Mouse (Mus musculus) MEL (cell line): ENCODE data around the gene Ncoa3. TPM values are rescaled to one million over a fixed set of nuclear protein-coding genes. Genes with fewer than 3 reads are reported as not detected.

ENCODE experiments used
- DNase-seq: peaks from one replicate; pipeline ENCODE4 v3.0.0; 2011; ENCODE audit warnings: low read depth, low spot score
- H3K27ac ChIP-seq: 2 replicates; pipeline ENCODE4 v1.5.1; 2012; ENCODE audit warnings: low read depth, mild to moderate bottlenecking, control low read depth, low read length, moderate library complexity; ENCODE audit not compliant: control insufficient read depth
- H3K27me3 ChIP-seq, 2 experiments: fragments of 150-350 bp in 1 of 2; sonication (generic) in 1 of 2; 2 replicates each; pipeline ENCODE4 v1.6.1; 2012; ENCODE audit warnings: low read length in 2 of 2, mild to moderate bottlenecking in 2 of 2, improper control_type of control experiment in 1 of 2, moderate library complexity in 1 of 2; ENCODE audit not compliant: insufficient read depth in 2 of 2, control insufficient read depth in 1 of 2
- H3K36me3 ChIP-seq, 2 experiments: 2 replicates each; pipeline ENCODE4 v1.6.1; 2012 to 2014; ENCODE audit warnings: low read length in 2 of 2, improper control_type of control experiment in 1 of 2, inconsistent platforms in 1 of 2, mild to moderate bottlenecking in 1 of 2; ENCODE audit not compliant: insufficient read depth in 2 of 2, control insufficient read depth in 1 of 2
- H3K4me1 ChIP-seq, 2 experiments: fragments of 150-350 bp in 1 of 2; sonication (generic) in 1 of 2; 2 replicates each; pipeline ENCODE4 v1.6.1; 2012; ENCODE audit warnings: low read length in 2 of 2, improper control_type of control experiment in 1 of 2, mild to moderate bottlenecking in 1 of 2; ENCODE audit not compliant: insufficient read depth in 2 of 2, control insufficient read depth in 1 of 2
- H3K4me3 ChIP-seq, 2 experiments: fragments of 150-350 bp in 1 of 2; sonication (generic) in 1 of 2; 2 replicates each; pipeline ENCODE4 v1.5.1; 2012; ENCODE audit warnings: low read depth in 2 of 2, low read length in 2 of 2, mild to moderate bottlenecking in 2 of 2, moderate library complexity in 2 of 2, control low read depth in 1 of 2, improper control_type of control experiment in 1 of 2; ENCODE audit not compliant: control insufficient read depth in 1 of 2, insufficient read depth in 1 of 2
- H3K79me2 ChIP-seq: 2 replicates; pipeline ENCODE4 v1.6.1; 2012; ENCODE audit warnings: mild to moderate bottlenecking, low read length, moderate library complexity; ENCODE audit not compliant: control insufficient read depth, poor library complexity, insufficient read depth
- H3K9ac ChIP-seq: 2 replicates; pipeline ENCODE4 v1.6.1; 2012; ENCODE audit warnings: low read depth, mild to moderate bottlenecking, control low read depth, low read length, moderate library complexity; ENCODE audit not compliant: control insufficient read depth, poor library complexity, severe bottlenecking
- H3K9me3 ChIP-seq: fragments of 150-350 bp; sonication (generic); replicated peaks from 2 replicates; pipeline ENCODE4 v1.6.1; 2012; ENCODE audit warnings: mild to moderate bottlenecking, low read length, improper control_type of control experiment, moderate library complexity; ENCODE audit not compliant: insufficient read depth
- CHD1 ChIP-seq: IDR thresholded peaks from 2 replicates; pipeline ENCODE4 v1.6.1; 2012; ENCODE audit warnings: low read depth, mild to moderate bottlenecking, inconsistent platforms, low read length, improper control_type of control experiment
- ELF1 ChIP-seq: IDR thresholded peaks from 2 replicates; pipeline ENCODE4 v1.6.1; 2014; ENCODE audit warnings: low read depth, mild to moderate bottlenecking, inconsistent platforms, low read length, improper control_type of control experiment, moderate library complexity
- EP300 ChIP-seq, 2 experiments: IDR thresholded peaks; 2 replicates each; pipeline ENCODE4 v1.6.1; 2011; ENCODE audit warnings: improper control_type of control experiment in 2 of 2, low read length in 2 of 2, low read depth in 1 of 2, mild to moderate bottlenecking in 1 of 2
- GABPA ChIP-seq: IDR thresholded peaks from 2 replicates; pipeline ENCODE4 v1.6.1; 2012; ENCODE audit warnings: low read depth, mild to moderate bottlenecking, inconsistent platforms, low read length, improper control_type of control experiment, moderate library complexity
- HCFC1 ChIP-seq: IDR thresholded peaks from 2 replicates; pipeline ENCODE4 v1.6.1; 2012; ENCODE audit warnings: low read depth, mild to moderate bottlenecking, inconsistent platforms, low read length, improper control_type of control experiment, moderate library complexity
- KAT2A ChIP-seq: conservative IDR thresholded peaks from 2 replicates; pipeline ENCODE4 v1.6.1; 2012; ENCODE audit warnings: low read depth, low read length, improper control_type of control experiment, inconsistent platforms
- MAFK ChIP-seq: IDR thresholded peaks from 2 replicates; pipeline ENCODE4 v1.6.1; 2011; ENCODE audit warnings: low read depth, mild to moderate bottlenecking, low read length, improper control_type of control experiment, borderline replicate concordance
- MAX ChIP-seq: IDR thresholded peaks from 2 replicates; pipeline ENCODE4 v1.6.1; 2011; ENCODE audit warnings: low read length, improper control_type of control experiment
- MAZ ChIP-seq: IDR thresholded peaks from 2 replicates; pipeline ENCODE4 v1.6.1; 2012; ENCODE audit warnings: low read depth, mild to moderate bottlenecking, inconsistent platforms, low read length, improper control_type of control experiment
- MEF2A ChIP-seq: IDR thresholded peaks from 2 replicates; pipeline ENCODE4 v1.6.1; 2014; ENCODE audit warnings: low read depth, mild to moderate bottlenecking, inconsistent platforms, low read length, improper control_type of control experiment; ENCODE audit not compliant: poor library complexity, insufficient replicate concordance, severe bottlenecking; ENCODE audit errors: extremely low read depth
- MYB ChIP-seq: IDR thresholded peaks from 2 replicates; pipeline ENCODE4 v1.6.1; 2011; ENCODE audit warnings: mild to moderate bottlenecking, low read depth, low read length, improper control_type of control experiment
- MYC ChIP-seq: IDR thresholded peaks from 2 replicates; pipeline ENCODE4 v1.6.1; 2011; ENCODE audit warnings: low read depth, mild to moderate bottlenecking, low read length, improper control_type of control experiment, moderate library complexity
- NRF1 ChIP-seq: IDR thresholded peaks from 2 replicates; pipeline ENCODE4 v1.6.1; 2014; ENCODE audit warnings: low read depth, mild to moderate bottlenecking, inconsistent platforms, low read length, improper control_type of control experiment, moderate library complexity; ENCODE audit not compliant: poor library complexity, insufficient read depth, severe bottlenecking
- POLR2A ChIP-seq, 2 experiments: IDR thresholded peaks; 2 replicates each; pipeline ENCODE4 v1.6.1; 2011 to 2012; ENCODE audit warnings: low read length in 2 of 2, mild to moderate bottlenecking in 2 of 2, control low read depth in 1 of 2, improper control_type of control experiment in 1 of 2, low read depth in 1 of 2, moderate library complexity in 1 of 2; ENCODE audit not compliant: control insufficient read depth in 1 of 2, insufficient read depth in 1 of 2, poor library complexity in 1 of 2
- POLR2AphosphoS5 ChIP-seq: IDR thresholded peaks from 2 replicates; pipeline ENCODE4 v1.6.1; 2012; ENCODE audit warnings: low read depth, borderline replicate concordance, mild to moderate bottlenecking, inconsistent platforms, low read length, moderate library complexity, mixed read lengths
- RAD21 ChIP-seq: IDR thresholded peaks from 2 replicates; pipeline ENCODE4 v1.6.1; 2011; ENCODE audit warnings: mild to moderate bottlenecking, low read depth, low read length, improper control_type of control experiment
- USF1 ChIP-seq: IDR thresholded peaks from 2 replicates; pipeline ENCODE4 v1.6.1; 2014; ENCODE audit warnings: low read depth, mild to moderate bottlenecking, inconsistent platforms, low read length, improper control_type of control experiment, moderate library complexity
- USF2 ChIP-seq, 2 experiments: IDR thresholded peaks; 2 replicates each; pipeline ENCODE4 v1.6.1; 2011 to 2012; ENCODE audit warnings: improper control_type of control experiment in 2 of 2, low read length in 2 of 2, borderline replicate concordance in 1 of 2, inconsistent platforms in 1 of 2, low read depth in 1 of 2, mild to moderate bottlenecking in 1 of 2; ENCODE audit not compliant: insufficient read depth in 1 of 2
- ZC3H11A ChIP-seq: IDR thresholded peaks from 2 replicates; pipeline ENCODE4 v1.6.1; 2012; ENCODE audit warnings: low read depth, mild to moderate bottlenecking, inconsistent platforms, low read length, improper control_type of control experiment
- ZKSCAN1 ChIP-seq: IDR thresholded peaks from 2 replicates; pipeline ENCODE4 v1.6.1; 2012; ENCODE audit warnings: low read depth, mild to moderate bottlenecking, inconsistent platforms, low read length, improper control_type of control experiment, moderate library complexity
- ZNF384 ChIP-seq: IDR thresholded peaks from 2 replicates; pipeline ENCODE4 v1.6.1; 2012; ENCODE audit warnings: low read depth, mild to moderate bottlenecking, inconsistent platforms, low read length, improper control_type of control experiment
- polyA plus RNA-seq, 2 experiments: library from polyadenylated mRNA; stranded (reverse) in 1 of 2; unstranded in 1 of 2; fragments of >175 nt in 1 of 2; fragments of >200 nt in 1 of 2; gene quantifications; 2 replicates each; pipeline versions ENCODE4 v1.2.1 to v1.2.4; 2012; ENCODE audit warnings: low replicate concordance in 2 of 2, low read depth in 1 of 2; ENCODE audit not compliant: insufficient read length in 2 of 2, insufficient read depth in 1 of 2, missing spikeins in 1 of 2
- total RNA-seq: library from RNA; depleted of rRNA; stranded (reverse); fragments of 300-350 nt; gene quantifications from 2 replicates; pipeline ENCODE4 v1.2.3, GENCODE M21; 2012

Gene Ncoa3
- total and polyA plus RNA-seq, 3 experiments: 5.7 to 19.8 (median 10.3) TPM

- H3K4me3 ChIP-seq: no peak overlapping the region
- H3K27ac ChIP-seq: no peak overlapping the region
- peaks cover 0 to 10% of the 10 kb centered on the region in 2 experiments; a peak in 2 of 4 replicates for H3K36me3 ChIP-seq
- H3K27me3 ChIP-seq: peaks cover 0 to 2% of the 10 kb centered on the region in 2 experiments; a peak in 1 of 4 replicates
- no peak for TF ChIP-seq MAZ
- TF ChIP-seq POLR2AphosphoS5: no peak
- TF ChIP-seq MYB: no peak
- no peak for TF ChIP-seq ELF1
- no peak for TF ChIP-seq MAFK
- TF ChIP-seq MYC: no peak
- TF ChIP-seq USF1: no peak
- TF ChIP-seq, all 39 proteins: peak for 0
- no peak for DNase-seq
- no peak overlapping the region for H3K9ac ChIP-seq
- peaks cover 4 to 12% of the 10 kb centered on the region in 2 experiments for H3K4me1 ChIP-seq
- no peaks in the 10 kb centered on the region for H3K79me2 ChIP-seq
- no peaks in the 10 kb centered on the region for H3K9me3 ChIP-seq
Observed at GRCm38 (mm10) chr2:165985581-165985980, 6.9 kb upstream of the Ncoa3 start.

- no peak for DNase-seq
- H3K27me3 ChIP-seq: peaks cover 0 to 2% of the 10 kb centered on the region in 2 experiments; a peak in 1 of 4 replicates
- H3K27ac ChIP-seq: no peak overlapping the region
- peaks cover 0 to 6% of the 10 kb centered on the region in 2 experiments; a peak in 2 of 4 replicates for H3K36me3 ChIP-seq
- no peak overlapping the region for H3K4me3 ChIP-seq
- H3K9ac ChIP-seq: no peak overlapping the region
- no peaks in the 10 kb centered on the region for H3K79me2 ChIP-seq
- peaks cover 3 to 7% of the 10 kb centered on the region in 2 experiments for H3K4me1 ChIP-seq
- H3K9me3 ChIP-seq: no peaks in the 10 kb centered on the region
- TF ChIP-seq MAX (no peak), USF1 (no peak), CHD1 (no peak), HCFC1 (no peak), MYB (no peak), MEF2A (no peak), ELF1 (no peak), GABPA (no peak), ZC3H11A (no peak), RAD21 (no peak), ZKSCAN1 (no peak), USF2 (IDR thresholded peaks at IDR 0.05; ENCODE audit: borderline replicate concordance in 1 of 2, insufficient read depth in 1 of 2, low read depth in 1 of 2, low read length in 2 of 2) (no peak), POLR2A (IDR thresholded peaks at IDR 0.05; ENCODE audit: control insufficient read depth in 1 of 2, insufficient read depth in 1 of 2, low read depth in 1 of 2, low read length in 2 of 2, poor library complexity in 1 of 2) (no peak), ZNF384 (no peak), KAT2A (no peak), EP300 (IDR thresholded peaks at IDR 0.05; ENCODE audit: low read depth in 1 of 2, low read length in 2 of 2) (no peak), NRF1 (no peak), POLR2AphosphoS5 (no peak)
- TF ChIP-seq, all 39 proteins: peak for 0
Observed at GRCm38 (mm10) chr2:165986921-165987453, 5.4 kb upstream of the Ncoa3 start.
